Mouse (Mus musculus): ENCODE data around the gene Nav1.

Gene Nav1

GRCm38 (mm10) chr1:135481656-135482055 is 125.4 kb downstream of the Nav1 start:
- no peak for DNase-seq

GRCm38 (mm10) chr1:135480815-135481214 is 126.3 kb downstream of the Nav1 start:
- no peak for DNase-seq

- DNase-seq: no peak
These were observed 131.6 kb downstream of the Nav1 start for GRCm38 (mm10) chr1:135475571-135475895.

- DNase-seq: no peak
These were observed 132.1 kb downstream of the Nav1 start for GRCm38 (mm10) chr1:135474861-135475570.

GRCm38 (mm10) chr1:135472536-135472935 is 134.6 kb downstream of the Nav1 start:
- DNase-seq: no peak

GRCm38 (mm10) chr1:135471742-135472141 is 135.4 kb downstream of the Nav1 start:
- DNase-seq: no peak

GRCm38 (mm10) chr1:135470546-135470945 is 136.5 kb downstream of the Nav1 start:
- no peak for DNase-seq

GRCm38 (mm10) chr1:135467462-135467861 is 139.6 kb downstream of the Nav1 start:
- DNase-seq: no peak

GRCm38 (mm10) chr1:135466935-135467334 is 140.2 kb downstream of the Nav1 start:
- DNase-seq: no peak

- DNase-seq: no peak
These were observed 141.4 kb downstream of the Nav1 start for GRCm38 (mm10) chr1:135465734-135466133.

- DNase-seq: no peak
These were observed 144.4 kb downstream of the Nav1 start for GRCm38 (mm10) chr1:135462736-135463135.

GRCm38 (mm10) chr1:135462304-135462703 is 144.8 kb downstream of the Nav1 start:
- no peak for DNase-seq

- DNase-seq: peak; percentile 83
These were observed 145.9 kb downstream of the Nav1 start for GRCm38 (mm10) chr1:135461097-135461730.

GRCm38 (mm10) chr1:135460521-135460920 is 146.6 kb downstream of the Nav1 start:
- no peak for DNase-seq

GRCm38 (mm10) chr1:135457860-135458259 is 149.2 kb downstream of the Nav1 start:
- DNase-seq: no peak

- DNase-seq: peak; percentile 47
These were observed 154.8 kb downstream of the Nav1 start for GRCm38 (mm10) chr1:135452259-135452658.

- no peak for DNase-seq
These were observed 155.7 kb downstream of the Nav1 start for GRCm38 (mm10) chr1:135451419-135451818.

- no peak for DNase-seq
These were observed 157.2 kb downstream of the Nav1 start for GRCm38 (mm10) chr1:135449876-135450275.

- no peak for DNase-seq
These were observed 158.2 kb downstream of the Nav1 start for GRCm38 (mm10) chr1:135448940-135449339.

GRCm38 (mm10) chr1:135443506-135443905 is 163.6 kb downstream of the Nav1 start:
- DNase-seq: no peak

- no peak for DNase-seq
These were observed 165.2 kb downstream of the Nav1 start for GRCm38 (mm10) chr1:135441861-135442260.

GRCm38 (mm10) chr1:135440986-135441385 is 166.1 kb downstream of the Nav1 start:
- no peak for DNase-seq

- DNase-seq: no peak
These were observed 168.3 kb downstream of the Nav1 start for GRCm38 (mm10) chr1:135438801-135439200.

GRCm38 (mm10) chr1:135435823-135436222 is 171.3 kb downstream of the Nav1 start:
- DNase-seq: no peak

- DNase-seq: no peak
These were observed 176.5 kb downstream of the Nav1 start for GRCm38 (mm10) chr1:135430669-135431017.
